Mouse (Mus musculus): ENCODE results near the gene Tead4. TPM values are rescaled to one million over a fixed set of nuclear protein-coding genes. Genes with fewer than 3 reads are reported as not detected.

Gene Tead4
- polyA plus RNA-seq, 1 experiment, result 70.9 TPM

GRCm38 (mm10) chr6:128272754-128273153, 27.9 kb downstream of the Tead4 start:
- H3K4me3 ChIP-seq, result no peak overlapping the region
- H3K27me3 ChIP-seq (ENCODE audit: control insufficient read depth, insufficient read depth, insufficient read length), result no peaks in the 10 kb centered on the region
- no peak overlapping the region for H3K4me2 ChIP-seq (ENCODE audit: low read depth)
- H3ac ChIP-seq (ENCODE audit: control insufficient read depth, insufficient read length), result no peak overlapping the region
- peak; percentile 29 for TF ChIP-seq POLR2A (IDR thresholded peaks at IDR 0.05; ENCODE audit: insufficient read length, low read depth)
- no peak for TF ChIP-seq TCF12 (IDR thresholded peaks at IDR 0.05; ENCODE audit: insufficient read depth, poor library complexity, severe bottlenecking)
- H3K79me2 ChIP-seq (ENCODE audit: control insufficient read depth, insufficient read depth), result peaks cover 41% of the 10 kb centered on the region
- peaks cover 26% of the 10 kb centered on the region for H3K36me3 ChIP-seq (ENCODE audit: control insufficient read depth, insufficient read depth)

GRCm38 (mm10) chr6:128269850-128270249, 30.8 kb downstream of the Tead4 start:
- Histone ChIP-seq H3K79me2 (ENCODE audit: control insufficient read depth, insufficient read depth) (peaks cover 33% of the 10 kb centered on the region), H3K4me3 (no peak overlapping the region), H3K4me2 (ENCODE audit: low read depth) (no peak overlapping the region), H3K27me3 (ENCODE audit: control insufficient read depth, insufficient read depth, insufficient read length) (no peaks in the 10 kb centered on the region), H3K36me3 (ENCODE audit: control insufficient read depth, insufficient read depth) (peaks cover 26% of the 10 kb centered on the region), H3ac (ENCODE audit: control insufficient read depth, insufficient read length) (no peak overlapping the region)
- TF ChIP-seq E2F4 (IDR thresholded peaks at IDR 0.05; ENCODE audit: insufficient read depth) (no peak), REST (IDR thresholded peaks at IDR 0.05; ENCODE audit: insufficient read depth, insufficient read length) (no peak), CEBPB (IDR thresholded peaks at IDR 0.05; ENCODE audit: insufficient read depth, poor library complexity, severe bottlenecking) (no peak), MYOG (IDR thresholded peaks at IDR 0.05; ENCODE audit: control insufficient read depth in 1 of 3, insufficient read depth in 1 of 3, insufficient read length in 2 of 3, low read depth in 2 of 3) (peak; percentile 65 to 99 (median 98)), POLR2AphosphoS2 (IDR thresholded peaks at IDR 0.05; ENCODE audit: insufficient read length, low read depth) (peak; percentile 67), TCF12 (IDR thresholded peaks at IDR 0.05; ENCODE audit: insufficient read depth, poor library complexity, severe bottlenecking) (peak; percentile 83), MYOD1 (IDR thresholded peaks at IDR 0.05; ENCODE audit: control insufficient read depth in 1 of 3, insufficient read length in 2 of 3, low read depth in 2 of 3) (peak; percentile 48 to 99 (median 95)), MAX (IDR thresholded peaks at IDR 0.05; ENCODE audit: low read depth) (no peak), TCF3 (IDR thresholded peaks at IDR 0.05; ENCODE audit: insufficient read length, low read depth) (peak; percentile 95), POLR2A (IDR thresholded peaks at IDR 0.05; ENCODE audit: insufficient read length, low read depth) (peak; percentile 49), USF1 (IDR thresholded peaks at IDR 0.05; ENCODE audit: low read depth) (no peak), SRF (IDR thresholded peaks at IDR 0.05; ENCODE audit: control insufficient read depth, insufficient read length, low read depth) (no peak)

- peak; percentile 63 for TF ChIP-seq TCF12 (IDR thresholded peaks at IDR 0.05; ENCODE audit: insufficient read depth, poor library complexity, severe bottlenecking)
- TF ChIP-seq MYOG (IDR thresholded peaks at IDR 0.05; ENCODE audit: control insufficient read depth in 1 of 3, insufficient read depth in 1 of 3, insufficient read length in 2 of 3, low read depth in 2 of 3), result peak; percentile 71 to 94 (median 90)
- no peak for TF ChIP-seq POLR2AphosphoS2 (IDR thresholded peaks at IDR 0.05; ENCODE audit: insufficient read length, low read depth)
- peak; percentile 65 for TF ChIP-seq TCF3 (IDR thresholded peaks at IDR 0.05; ENCODE audit: insufficient read length, low read depth)
- TF ChIP-seq MYOD1 (IDR thresholded peaks at IDR 0.05; ENCODE audit: control insufficient read depth in 1 of 3, insufficient read length in 2 of 3, low read depth in 2 of 3), result peak; percentile 58 to 82 (median 73)
- no peak for TF ChIP-seq MAX (IDR thresholded peaks at IDR 0.05; ENCODE audit: low read depth)
- Histone ChIP-seq H3ac (ENCODE audit: control insufficient read depth, insufficient read length) (no peak overlapping the region), H3K4me2 (ENCODE audit: low read depth) (peak overlapping the region; percentile 37), H3K27me3 (ENCODE audit: control insufficient read depth, insufficient read depth, insufficient read length) (no peaks in the 10 kb centered on the region), H3K79me2 (ENCODE audit: control insufficient read depth, insufficient read depth) (peaks cover 15% of the 10 kb centered on the region), H3K4me3 (no peak overlapping the region), H3K36me3 (ENCODE audit: control insufficient read depth, insufficient read depth) (peaks cover 15% of the 10 kb centered on the region)
Measured at GRCm38 (mm10) chr6:128264870-128265526, 35.6 kb downstream of the Tead4 start.

GRCm38 (mm10) chr6:128261486-128261885, 39.1 kb downstream of the Tead4 start:
- Histone ChIP-seq H3K27me3 (ENCODE audit: control insufficient read depth, insufficient read depth, insufficient read length) (no peaks in the 10 kb centered on the region), H3K4me2 (ENCODE audit: low read depth) (no peak overlapping the region), H3ac (ENCODE audit: control insufficient read depth, insufficient read length) (no peak overlapping the region), H3K79me2 (ENCODE audit: control insufficient read depth, insufficient read depth) (peaks cover 34% of the 10 kb centered on the region), H3K4me3 (no peak overlapping the region), H3K36me3 (ENCODE audit: control insufficient read depth, insufficient read depth) (peaks cover 10% of the 10 kb centered on the region)
- TF ChIP-seq USF1 (IDR thresholded peaks at IDR 0.05; ENCODE audit: low read depth) (no peak), E2F4 (IDR thresholded peaks at IDR 0.05; ENCODE audit: insufficient read depth) (no peak), CEBPB (IDR thresholded peaks at IDR 0.05; ENCODE audit: insufficient read depth, poor library complexity, severe bottlenecking) (no peak), TCF12 (IDR thresholded peaks at IDR 0.05; ENCODE audit: insufficient read depth, poor library complexity, severe bottlenecking) (no peak), REST (IDR thresholded peaks at IDR 0.05; ENCODE audit: insufficient read depth, insufficient read length) (no peak), SRF (IDR thresholded peaks at IDR 0.05; ENCODE audit: control insufficient read depth, insufficient read length, low read depth) (no peak), MAX (IDR thresholded peaks at IDR 0.05; ENCODE audit: low read depth) (no peak), POLR2A (IDR thresholded peaks at IDR 0.05; ENCODE audit: insufficient read length, low read depth) (no peak), MYOD1 (IDR thresholded peaks at IDR 0.05; ENCODE audit: control insufficient read depth in 1 of 3, insufficient read length in 2 of 3, low read depth in 2 of 3) (no peak), POLR2AphosphoS2 (IDR thresholded peaks at IDR 0.05; ENCODE audit: insufficient read length, low read depth) (no peak), MYOG (IDR thresholded peaks at IDR 0.05; ENCODE audit: control insufficient read depth in 1 of 3, insufficient read depth in 1 of 3, insufficient read length in 2 of 3, low read depth in 2 of 3) (no peak), TCF3 (IDR thresholded peaks at IDR 0.05; ENCODE audit: insufficient read length, low read depth) (no peak)

GRCm38 (mm10) chr6:128259252-128259651, 41.4 kb downstream of the Tead4 start:
- H3K4me3 ChIP-seq, result no peak overlapping the region
- TF ChIP-seq REST (IDR thresholded peaks at IDR 0.05; ENCODE audit: insufficient read depth, insufficient read length) (no peak), E2F4 (IDR thresholded peaks at IDR 0.05; ENCODE audit: insufficient read depth) (no peak), USF1 (IDR thresholded peaks at IDR 0.05; ENCODE audit: low read depth) (no peak), MYOD1 (IDR thresholded peaks at IDR 0.05; ENCODE audit: control insufficient read depth in 1 of 3, insufficient read length in 2 of 3, low read depth in 2 of 3) (peak; percentile 66 to 98 (median 91)), MAX (IDR thresholded peaks at IDR 0.05; ENCODE audit: low read depth) (no peak), TCF12 (IDR thresholded peaks at IDR 0.05; ENCODE audit: insufficient read depth, poor library complexity, severe bottlenecking) (peak; percentile 96), TCF3 (IDR thresholded peaks at IDR 0.05; ENCODE audit: insufficient read length, low read depth) (peak; percentile 97), SRF (IDR thresholded peaks at IDR 0.05; ENCODE audit: control insufficient read depth, insufficient read length, low read depth) (no peak), MYOG (IDR thresholded peaks at IDR 0.05; ENCODE audit: control insufficient read depth in 1 of 3, insufficient read depth in 1 of 3, insufficient read length in 2 of 3, low read depth in 2 of 3) (peak; percentile 84 to 98 (median 97)), POLR2AphosphoS2 (IDR thresholded peaks at IDR 0.05; ENCODE audit: insufficient read length, low read depth) (peak; percentile 59), POLR2A (IDR thresholded peaks at IDR 0.05; ENCODE audit: insufficient read length, low read depth) (peak; percentile 39), CEBPB (IDR thresholded peaks at IDR 0.05; ENCODE audit: insufficient read depth, poor library complexity, severe bottlenecking) (no peak)

More at GRCm38 (mm10) chr6:128259252-128259651, 41.4 kb downstream of the Tead4 start:
- Histone ChIP-seq H3K27me3 (ENCODE audit: control insufficient read depth, insufficient read depth, insufficient read length) (no peaks in the 10 kb centered on the region), H3K36me3 (ENCODE audit: control insufficient read depth, insufficient read depth) (peaks cover 10% of the 10 kb centered on the region), H3ac (ENCODE audit: control insufficient read depth, insufficient read length) (no peak overlapping the region), H3K79me2 (ENCODE audit: control insufficient read depth, insufficient read depth) (peaks cover 36% of the 10 kb centered on the region), H3K4me2 (ENCODE audit: low read depth) (no peak overlapping the region)
